Mouse (Mus musculus) neural tube, embryonic 14.5 days (tissue): ENCODE measurements around the gene Ano6. TPM values are rescaled to one million over a fixed set of nuclear protein-coding genes. Genes with fewer than 3 reads are reported as not detected.

Source experiments
- ATAC-seq: fragments of 200-750 bp; cut with Nextera tagmentation; 2 replicates; pipeline ENCODE4 v1.8.0; 2017; ENCODE audit warnings: low read depth, mild to moderate bottlenecking, moderate TSS enrichment, moderate library complexity
- H3K27ac ChIP-seq: fragments of 300-500 bp; sonication (generic); 2 replicates; pipeline ENCODE4 v1.5.1; 2014; ENCODE audit warnings: low read depth, mild to moderate bottlenecking, control low read depth, low read length, moderate library complexity, mixed read lengths
- H3K27me3 ChIP-seq: fragments of 300-500 bp; sonication (generic); 2 replicates; pipeline ENCODE4 v1.6.1; 2014; ENCODE audit warnings: low read length; ENCODE audit not compliant: control insufficient read depth, insufficient read depth
- H3K36me3 ChIP-seq: fragments of 300-500 bp; sonication (generic); 2 replicates; pipeline ENCODE4 v1.6.1; 2014; ENCODE audit warnings: low read length, mixed read lengths; ENCODE audit not compliant: control insufficient read depth, insufficient read depth
- H3K4me1 ChIP-seq: fragments of 300-500 bp; sonication (generic); 2 replicates; pipeline ENCODE4 v1.6.1; 2014; ENCODE audit warnings: low read length; ENCODE audit not compliant: control insufficient read depth, insufficient read depth
- H3K4me2 ChIP-seq: fragments of 300-500 bp; sonication (generic); 2 replicates; pipeline ENCODE4 v1.6.1; 2014; ENCODE audit warnings: mild to moderate bottlenecking, low read depth, low read length, control low read depth
- H3K4me3 ChIP-seq: fragments of 300-500 bp; sonication (generic); 2 replicates; pipeline ENCODE4 v1.5.1; 2014; ENCODE audit warnings: low read depth, low read length, control low read depth, mixed read lengths
- H3K9ac ChIP-seq: fragments of 300-500 bp; sonication (generic); replicated peaks from 2 replicates; pipeline ENCODE4 v1.6.1; 2014; ENCODE audit warnings: low read depth, mild to moderate bottlenecking, control low read depth, low read length, mixed read lengths
- H3K9me3 ChIP-seq: fragments of 300-500 bp; sonication (generic); 2 replicates; pipeline ENCODE4 v1.6.1; 2016; ENCODE audit warnings: low read length; ENCODE audit not compliant: control insufficient read depth
- WGBS: fragments of 180-500 bp; shearing (Covaris S2); extraction: QIAGEN DNeasy Blood & Tissue Kit; methylation state at CpG from one replicate; pipeline ENCODE4 v1.1.7; 2014; 5-methylcytosine and 5-hydroxymethylcytosine counted together
- polyA plus RNA-seq: library from polyadenylated mRNA; unstranded; fragments of >200 nt; fragmentation: Nextera tagmentation; extraction: Ambion mirVana; gene quantifications from 2 replicates; pipeline ENCODE4 v1.2.1, GENCODE M21; 2014

Ano6 gene
- polyA plus RNA-seq, 1 experiment from 2014 or later = 32.3 TPM

GRCm38 (mm10) chr15:95865311-95866100 is 74.9 kb downstream of the Ano6 start:
- Histone ChIP-seq H3K27ac (no peak overlapping the region), H3K4me1 (no peaks in the 10 kb centered on the region), H3K9me3 (no peaks in the 10 kb centered on the region), H3K9ac (no peak overlapping the region), H3K27me3 (no peaks in the 10 kb centered on the region), H3K4me2 (no peak overlapping the region), H3K4me3 (no peak overlapping the region), H3K36me3 (no peaks in the 10 kb centered on the region)
- 89% methylated on average over 17 of the region's 17 CpGs for WGBS
- no peak for ATAC-seq

- Histone ChIP-seq H3K27ac (no peak overlapping the region), H3K27me3 (no peaks in the 10 kb centered on the region), H3K36me3 (no peaks in the 10 kb centered on the region), H3K4me2 (no peak overlapping the region), H3K4me3 (no peak overlapping the region), H3K9ac (no peak overlapping the region), H3K4me1 (no peaks in the 10 kb centered on the region), H3K9me3 (no peaks in the 10 kb centered on the region)
- WGBS = 90% methylated on average over 4 of the region's 4 CpGs
- ATAC-seq = no peak
Measured at GRCm38 (mm10) chr15:95868172-95868571, 77.5 kb downstream of the Ano6 start.

GRCm38 (mm10) chr15:95869611-95870010 is 79.0 kb downstream of the Ano6 start:
- Histone ChIP-seq H3K4me3 (no peak overlapping the region), H3K9me3 (no peaks in the 10 kb centered on the region), H3K9ac (no peak overlapping the region), H3K4me2 (no peak overlapping the region), H3K36me3 (no peaks in the 10 kb centered on the region), H3K4me1 (no peaks in the 10 kb centered on the region), H3K27ac (no peak overlapping the region), H3K27me3 (no peaks in the 10 kb centered on the region)
- WGBS = 95% methylated on average over 5 of the region's 5 CpGs
- ATAC-seq = no peak

DNA sequence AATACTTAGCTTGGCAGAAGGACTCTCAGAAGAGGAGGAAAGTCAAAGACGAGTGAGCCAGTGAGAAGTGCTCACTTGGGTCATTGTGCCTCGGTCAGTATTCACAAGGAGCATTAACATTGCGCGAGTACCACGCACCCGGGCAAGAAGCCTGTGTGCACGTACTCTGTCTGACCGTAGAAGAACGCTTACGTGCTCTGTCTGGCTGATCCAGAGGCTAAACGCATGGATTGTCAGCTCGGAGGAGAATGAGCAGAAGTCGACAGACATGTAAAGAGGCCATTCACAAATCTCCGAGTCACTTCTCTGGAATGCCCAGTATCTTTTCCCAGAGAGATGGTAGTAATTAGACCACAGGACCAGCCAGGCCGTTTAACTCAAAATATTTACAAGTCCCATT is 81.0 kb downstream of the Ano6 start:
- no peaks in the 10 kb centered on the region for H3K27me3 ChIP-seq
- no peaks in the 10 kb centered on the region for H3K4me1 ChIP-seq
- no peak overlapping the region for H3K27ac ChIP-seq
- no peaks in the 10 kb centered on the region for H3K9me3 ChIP-seq
- no peak overlapping the region for H3K4me2 ChIP-seq
- H3K9ac ChIP-seq = no peak overlapping the region
- WGBS = 84% methylated on average over 15 of the region's 15 CpGs
- no peak for ATAC-seq
- H3K36me3 ChIP-seq = no peaks in the 10 kb centered on the region
- H3K4me3 ChIP-seq = no peak overlapping the region

DNA sequence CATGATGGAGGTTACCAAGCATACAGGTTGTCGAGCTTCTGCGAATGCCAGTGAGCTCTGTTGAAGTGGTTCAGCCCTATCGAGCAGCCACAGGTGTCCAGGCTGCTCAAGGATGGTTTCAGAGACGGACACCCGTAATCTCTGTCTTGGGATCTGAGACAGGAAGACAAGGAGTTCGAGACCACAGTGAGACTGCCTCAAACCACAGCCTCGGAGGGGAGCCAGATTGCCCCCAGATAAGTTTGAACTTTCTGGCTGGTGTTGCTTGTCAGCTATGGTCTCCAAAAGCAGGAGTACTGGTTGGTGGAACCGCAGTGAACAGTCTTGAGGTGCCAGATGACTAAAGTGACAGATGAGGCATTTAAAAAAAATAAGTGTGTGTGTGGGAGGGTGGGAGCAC is 81.8 kb downstream of the Ano6 start:
- Histone ChIP-seq H3K4me1 (no peaks in the 10 kb centered on the region), H3K9ac (no peak overlapping the region), H3K27ac (no peak overlapping the region), H3K9me3 (no peaks in the 10 kb centered on the region), H3K36me3 (no peaks in the 10 kb centered on the region), H3K27me3 (no peaks in the 10 kb centered on the region), H3K4me2 (no peak overlapping the region), H3K4me3 (no peak overlapping the region)
- no peak for ATAC-seq
- 90% methylated on average over 8 of the region's 8 CpGs for WGBS

- H3K4me1 ChIP-seq = no peaks in the 10 kb centered on the region
- H3K27me3 ChIP-seq = no peaks in the 10 kb centered on the region
- no peak overlapping the region for H3K4me3 ChIP-seq
- H3K9ac ChIP-seq = no peak overlapping the region
- ATAC-seq = no peak
- no peak overlapping the region for H3K4me2 ChIP-seq
- H3K9me3 ChIP-seq = no peaks in the 10 kb centered on the region
- H3K27ac ChIP-seq = no peak overlapping the region
- WGBS = 71% methylated on average over 1 of the region's 1 CpGs
- no peaks in the 10 kb centered on the region for H3K36me3 ChIP-seq
Measured at GRCm38 (mm10) chr15:95873276-95873675, 82.6 kb downstream of the Ano6 start.

DNA sequence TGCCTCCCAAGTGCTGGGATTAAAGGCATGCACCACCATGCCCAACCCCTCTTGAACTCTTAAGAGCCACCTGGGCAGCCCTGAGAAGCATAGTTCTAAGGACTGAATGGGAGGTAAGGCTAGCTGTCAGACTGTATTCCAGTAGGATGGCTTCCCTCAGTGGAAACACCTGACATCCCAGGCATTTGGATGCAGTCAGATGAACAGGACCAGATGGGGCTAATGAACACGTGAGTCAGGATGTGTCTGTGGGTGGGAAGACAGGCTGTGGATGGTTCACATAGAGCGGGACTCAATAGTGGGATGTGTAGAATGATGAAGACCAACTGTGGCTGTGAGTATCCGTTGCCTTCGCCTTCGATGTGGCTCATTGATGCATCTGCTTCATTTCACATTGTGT is 83.6 kb downstream of the Ano6 start:
- Histone ChIP-seq H3K27me3 (no peaks in the 10 kb centered on the region), H3K4me3 (no peak overlapping the region), H3K27ac (no peak overlapping the region), H3K4me2 (no peak overlapping the region), H3K36me3 (no peaks in the 10 kb centered on the region), H3K9me3 (no peaks in the 10 kb centered on the region), H3K9ac (no peak overlapping the region), H3K4me1 (no peaks in the 10 kb centered on the region)
- ATAC-seq = no peak
- WGBS = 92% methylated on average over 5 of the region's 5 CpGs

DNA sequence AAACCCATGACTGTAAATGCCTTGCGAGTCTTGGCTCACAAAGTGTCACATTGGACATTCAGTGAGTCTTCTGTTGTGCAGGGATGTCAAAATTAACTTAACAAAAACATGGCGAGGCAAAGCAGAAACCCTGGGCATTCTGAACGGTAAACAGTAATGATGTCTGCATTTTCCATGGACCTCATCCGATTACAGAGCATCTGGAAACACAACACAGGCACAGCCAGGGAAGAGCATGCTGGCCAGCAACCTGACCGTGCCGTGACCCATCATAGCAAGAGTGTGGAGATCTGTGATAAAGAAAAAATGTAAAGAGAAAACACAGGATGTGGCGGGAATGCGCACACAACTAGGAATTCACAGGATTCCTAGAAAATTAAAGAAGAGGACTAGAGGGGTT is 84.1 kb downstream of the Ano6 start:
- ATAC-seq = no peak
- H3K27me3 ChIP-seq = no peaks in the 10 kb centered on the region
- no peak overlapping the region for H3K9ac ChIP-seq
- no peaks in the 10 kb centered on the region for H3K4me1 ChIP-seq
- H3K27ac ChIP-seq = no peak overlapping the region
- no peak overlapping the region for H3K4me3 ChIP-seq
- no peaks in the 10 kb centered on the region for H3K9me3 ChIP-seq
- no peaks in the 10 kb centered on the region for H3K36me3 ChIP-seq
- H3K4me2 ChIP-seq = no peak overlapping the region
- WGBS = 90% methylated on average over 8 of the region's 8 CpGs

GRCm38 (mm10) chr15:95875898-95876297 is 85.3 kb downstream of the Ano6 start:
- no peak overlapping the region for H3K4me3 ChIP-seq
- no peak overlapping the region for H3K27ac ChIP-seq
- peaks cover 3% of the 10 kb centered on the region; the same call in 1 of the 2 replicates for H3K4me1 ChIP-seq
- H3K9ac ChIP-seq = no peak overlapping the region
- H3K27me3 ChIP-seq = no peaks in the 10 kb centered on the region
- 93% methylated on average over 10 of the region's 10 CpGs for WGBS
- no peak overlapping the region for H3K4me2 ChIP-seq
- no peaks in the 10 kb centered on the region for H3K9me3 ChIP-seq
- H3K36me3 ChIP-seq = no peaks in the 10 kb centered on the region
- no peak for ATAC-seq
